Mouse (Mus musculus): ENCODE data around the gene Cwc27.

DNA sequence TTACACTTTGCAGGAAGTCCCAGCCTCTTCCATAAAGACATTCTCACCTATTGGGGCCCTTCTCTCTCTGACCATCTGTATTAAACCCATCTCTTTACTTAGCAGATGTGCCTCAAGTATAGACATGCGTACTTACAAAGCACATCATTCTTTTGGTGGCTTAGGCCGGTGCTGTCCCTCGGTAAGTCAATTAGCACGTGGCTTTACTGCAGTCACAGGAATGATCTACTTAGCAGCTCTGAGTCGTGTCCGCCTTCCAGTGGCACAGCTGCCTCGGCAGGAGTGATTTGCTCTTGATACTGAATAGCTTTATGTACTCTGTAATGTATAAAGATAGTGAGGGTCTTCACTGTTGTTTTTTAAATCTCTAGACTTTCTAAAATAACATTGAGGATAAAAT, 20.7 kb upstream of the Cwc27 start:
- TF ChIP-seq GATA1 (IDR thresholded peaks at IDR 0.05; ENCODE audit: borderline replicate concordance, low read length) (no peak), FLI1 (IDR thresholded peaks at IDR 0.05; ENCODE audit: low read length) (no peak)
